Mouse (Mus musculus) heart, embryonic 15.5 days (tissue): ENCODE results near the gene Prelp. TPM values are rescaled to one million over a fixed set of nuclear protein-coding genes. Genes with fewer than 3 reads are reported as not detected.

Experiments
- ATAC-seq: fragments of 200-750 bp; cut with Nextera tagmentation; replicated peaks from 2 replicates; pipeline ENCODE4 v1.8.0; 2017; ENCODE audit warnings: low read depth, moderate TSS enrichment; ENCODE audit not compliant: insufficient number of reproducible peaks, insufficient read depth, low FRiP score
- H3K27ac ChIP-seq: fragments of 300-500 bp; sonication (generic); 2 replicates; pipeline ENCODE4 v1.5.1; 2015; ENCODE audit warnings: mild to moderate bottlenecking, inconsistent platforms
- H3K27me3 ChIP-seq: fragments of 300-500 bp; sonication (generic); 2 replicates; pipeline ENCODE4 v1.6.1; 2015; ENCODE audit warnings: inconsistent platforms
- H3K36me3 ChIP-seq: fragments of 300-500 bp; sonication (generic); 2 replicates; pipeline ENCODE4 v1.6.1; 2015; ENCODE audit warnings: mild to moderate bottlenecking, inconsistent platforms
- H3K4me1 ChIP-seq: fragments of 300-500 bp; sonication (generic); replicated peaks from 2 replicates; pipeline ENCODE4 v1.6.1; 2015; ENCODE audit warnings: inconsistent platforms
- H3K4me2 ChIP-seq: fragments of 300-500 bp; sonication (generic); 2 replicates; pipeline ENCODE4 v1.6.1; 2015; ENCODE audit warnings: inconsistent platforms, mild to moderate bottlenecking, moderate library complexity
- H3K4me3 ChIP-seq: fragments of 300-500 bp; sonication (generic); 2 replicates; pipeline ENCODE4 v1.5.1; 2015; ENCODE audit warnings: mild to moderate bottlenecking, inconsistent platforms
- H3K9ac ChIP-seq: fragments of 300-500 bp; sonication (generic); 2 replicates; pipeline ENCODE4 v1.6.1; 2015; ENCODE audit warnings: mild to moderate bottlenecking, inconsistent platforms
- H3K9me3 ChIP-seq: fragments of 300-500 bp; sonication (generic); replicated peaks from 2 replicates; pipeline ENCODE4 v1.6.1; 2016; ENCODE audit warnings: inconsistent platforms
- WGBS: fragments of 180-500 bp; shearing (Covaris S2); methylation state at CpG from one replicate; pipeline ENCODE4 v1.1.7; 2015; ENCODE audit warnings: mixed read lengths; 5-methylcytosine and 5-hydroxymethylcytosine counted together
- polyA plus RNA-seq: library from polyadenylated mRNA; unstranded; fragments of >200 nt; fragmentation: Nextera tagmentation; extraction: Ambion mirVana; gene quantifications from 2 replicates; pipeline ENCODE4 v1.2.1, GENCODE M21; 2015

The Prelp gene
- polyA plus RNA-seq, 1 experiment from 2014 or later = 4.0 TPM

GRCm38 (mm10) chr1:133954009-133954408 lies 32.8 kb upstream of the Prelp start:
- Histone ChIP-seq H3K27me3 (no peaks in the 10 kb centered on the region), H3K9ac (no peak overlapping the region), H3K27ac (0 out of 2 replicates have a peak overlapping the region, but pooled peaks have one; percentile 16), H3K4me1 (peaks cover 22% of the 10 kb centered on the region), H3K4me2 (no peak overlapping the region), H3K9me3 (no peaks in the 10 kb centered on the region), H3K4me3 (no peak overlapping the region), H3K36me3 (no peaks in the 10 kb centered on the region)
- 0 out of 2 replicates have a peak, but pooled peaks have one; percentile 35 for ATAC-seq
- WGBS = 26% methylated on average over 2 of the region's 2 CpGs

- H3K4me3 ChIP-seq = no peak overlapping the region
- H3K9ac ChIP-seq = no peak overlapping the region
- H3K27ac ChIP-seq = no peak overlapping the region
- peaks cover 22% of the 10 kb centered on the region for H3K4me1 ChIP-seq
- H3K27me3 ChIP-seq = no peaks in the 10 kb centered on the region
- ATAC-seq = no peak
- H3K9me3 ChIP-seq = no peaks in the 10 kb centered on the region
- no peaks in the 10 kb centered on the region for H3K36me3 ChIP-seq
- WGBS = 53% methylated on average over 9 of the region's 9 CpGs
- H3K4me2 ChIP-seq = no peak overlapping the region
Observed at GRCm38 (mm10) chr1:133953261-133953742, 32.1 kb upstream of the Prelp start.

- Histone ChIP-seq H3K4me2 (no peak overlapping the region), H3K27ac (no peak overlapping the region), H3K9me3 (no peaks in the 10 kb centered on the region), H3K36me3 (no peaks in the 10 kb centered on the region), H3K9ac (no peak overlapping the region), H3K4me3 (no peak overlapping the region), H3K4me1 (peaks cover 22% of the 10 kb centered on the region), H3K27me3 (no peaks in the 10 kb centered on the region)
- 49% methylated on average over 6 of the region's 6 CpGs for WGBS
- ATAC-seq = no peak
Observed at GRCm38 (mm10) chr1:133951598-133951997, 30.4 kb upstream of the Prelp start.

- Histone ChIP-seq H3K9me3 (no peaks in the 10 kb centered on the region), H3K4me3 (no peak overlapping the region), H3K4me1 (peaks cover 22% of the 10 kb centered on the region), H3K36me3 (no peaks in the 10 kb centered on the region), H3K4me2 (no peak overlapping the region), H3K27me3 (no peaks in the 10 kb centered on the region), H3K9ac (no peak overlapping the region), H3K27ac (no peak overlapping the region)
- WGBS = 50% methylated on average over 7 of the region's 7 CpGs
- ATAC-seq = no peak
Observed at GRCm38 (mm10) chr1:133950061-133950782, 29.0 kb upstream of the Prelp start.

GRCm38 (mm10) chr1:133945106-133945505 lies 23.9 kb upstream of the Prelp start:
- Histone ChIP-seq H3K27ac (no peak overlapping the region), H3K9me3 (no peaks in the 10 kb centered on the region), H3K27me3 (no peaks in the 10 kb centered on the region), H3K4me1 (peaks cover under 1% of the 10 kb centered on the region; the same call in 1 of the 2 replicates), H3K4me3 (no peak overlapping the region), H3K9ac (no peak overlapping the region), H3K36me3 (no peaks in the 10 kb centered on the region), H3K4me2 (no peak overlapping the region)
- no peak for ATAC-seq
- 85% methylated on average over 3 of the region's 3 CpGs for WGBS

DNA sequence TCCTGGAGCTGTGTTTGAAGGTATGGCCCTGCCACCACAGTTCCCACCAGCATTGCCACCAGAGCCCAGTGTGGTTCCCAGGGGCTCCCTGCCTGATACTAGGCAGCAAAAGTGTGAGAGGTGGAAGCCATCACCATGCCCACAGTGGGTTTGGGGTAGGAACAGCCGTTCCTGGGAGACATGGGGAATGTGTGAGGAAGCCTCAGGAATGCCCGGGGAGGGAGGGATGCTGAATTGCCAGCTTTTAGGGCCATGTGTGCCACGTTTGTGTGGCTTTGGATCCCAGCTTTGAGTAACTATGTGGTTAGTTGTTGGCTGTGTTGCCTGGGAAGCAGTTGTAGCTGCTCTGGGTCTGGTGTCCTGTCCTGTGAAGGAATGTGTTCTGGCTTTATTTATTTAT lies 20.7 kb upstream of the Prelp start:
- no peaks in the 10 kb centered on the region for H3K9me3 ChIP-seq
- no peaks in the 10 kb centered on the region for H3K27me3 ChIP-seq
- H3K4me2 ChIP-seq = no peak overlapping the region
- H3K4me1 ChIP-seq = no peaks in the 10 kb centered on the region
- 79% methylated on average over 3 of the region's 3 CpGs for WGBS
- H3K4me3 ChIP-seq = no peak overlapping the region
- no peak overlapping the region for H3K27ac ChIP-seq
- no peak overlapping the region for H3K9ac ChIP-seq
- H3K36me3 ChIP-seq = no peaks in the 10 kb centered on the region
- ATAC-seq = no peak

GRCm38 (mm10) chr1:133941158-133941860 lies 20.1 kb upstream of the Prelp start:
- H3K9ac ChIP-seq = no peak overlapping the region
- no peaks in the 10 kb centered on the region for H3K4me1 ChIP-seq
- no peak overlapping the region for H3K4me2 ChIP-seq
- H3K4me3 ChIP-seq = no peak overlapping the region
- H3K36me3 ChIP-seq = no peaks in the 10 kb centered on the region
- H3K27me3 ChIP-seq = no peaks in the 10 kb centered on the region
- WGBS = 55% methylated on average over 11 of the region's 11 CpGs
- ATAC-seq = no peak
- H3K9me3 ChIP-seq = no peaks in the 10 kb centered on the region
- no peak overlapping the region for H3K27ac ChIP-seq

- Histone ChIP-seq H3K36me3 (no peaks in the 10 kb centered on the region), H3K4me1 (no peaks in the 10 kb centered on the region), H3K27me3 (no peaks in the 10 kb centered on the region), H3K9me3 (no peaks in the 10 kb centered on the region), H3K9ac (no peak overlapping the region), H3K27ac (no peak overlapping the region), H3K4me2 (no peak overlapping the region), H3K4me3 (no peak overlapping the region)
- 82% methylated on average over 3 of the region's 3 CpGs for WGBS
- no peak for ATAC-seq
Observed at GRCm38 (mm10) chr1:133940481-133941092, 19.4 kb upstream of the Prelp start.

DNA sequence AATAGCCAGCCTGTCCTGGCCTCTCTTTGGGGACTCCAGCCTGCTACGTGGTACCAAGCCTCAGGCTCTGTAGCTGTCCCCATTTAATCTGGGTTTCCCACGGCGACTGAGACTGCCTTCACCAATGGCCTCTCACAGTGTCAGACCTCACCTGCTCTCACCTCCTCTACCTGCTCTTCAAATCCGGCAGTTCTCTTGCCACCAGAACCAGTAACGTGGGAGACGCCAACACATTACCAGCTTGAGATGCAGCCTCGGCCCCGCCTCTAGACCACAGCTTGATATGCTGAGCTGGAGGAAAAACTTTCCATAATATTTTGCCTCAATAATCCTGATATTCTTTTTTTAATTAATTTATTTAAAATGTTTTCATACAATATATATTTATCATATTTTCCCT lies 18.5 kb upstream of the Prelp start:
- no peak overlapping the region for H3K27ac ChIP-seq

DNA sequence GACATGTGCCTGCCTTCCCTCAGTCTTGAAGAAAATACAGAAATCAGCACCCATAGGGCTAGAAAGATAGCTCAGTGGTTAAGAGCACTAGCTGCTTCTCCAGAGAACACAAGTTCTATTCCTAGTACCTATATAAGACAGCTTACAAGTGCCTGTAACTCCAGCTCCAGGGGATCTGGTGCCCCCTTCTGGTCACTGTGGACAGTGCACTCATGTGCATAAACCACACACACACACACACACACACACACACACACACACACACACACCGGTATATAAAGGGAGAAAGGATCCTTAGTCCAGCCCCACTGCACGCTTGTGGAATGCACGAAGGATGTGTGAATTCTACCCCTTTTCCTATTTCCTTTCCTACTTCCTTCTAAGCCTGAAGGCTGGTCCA lies 15.0 kb upstream of the Prelp start:
- H3K36me3 ChIP-seq = no peaks in the 10 kb centered on the region
- H3K4me2 ChIP-seq = no peak overlapping the region
- H3K9me3 ChIP-seq = no peaks in the 10 kb centered on the region
- 88% methylated on average over 3 of the region's 3 CpGs for WGBS
- H3K27me3 ChIP-seq = no peaks in the 10 kb centered on the region
- peaks cover 12% of the 10 kb centered on the region for H3K4me1 ChIP-seq
- no peak overlapping the region for H3K4me3 ChIP-seq
- no peak for ATAC-seq
- no peak overlapping the region for H3K27ac ChIP-seq
- H3K9ac ChIP-seq = no peak overlapping the region

More for the DNA sequence above, 18.5 kb upstream of the Prelp start:
- Histone ChIP-seq H3K4me3 (no peak overlapping the region), H3K4me2 (no peak overlapping the region), H3K36me3 (no peaks in the 10 kb centered on the region), H3K4me1 (0 out of 2 replicates have a peak, but pooled peaks cover 2% of the 10 kb centered on the region), H3K9ac (no peak overlapping the region), H3K27me3 (no peaks in the 10 kb centered on the region), H3K9me3 (no peaks in the 10 kb centered on the region)
- 86% methylated on average over 8 of the region's 8 CpGs for WGBS
- ATAC-seq = no peak

DNA sequence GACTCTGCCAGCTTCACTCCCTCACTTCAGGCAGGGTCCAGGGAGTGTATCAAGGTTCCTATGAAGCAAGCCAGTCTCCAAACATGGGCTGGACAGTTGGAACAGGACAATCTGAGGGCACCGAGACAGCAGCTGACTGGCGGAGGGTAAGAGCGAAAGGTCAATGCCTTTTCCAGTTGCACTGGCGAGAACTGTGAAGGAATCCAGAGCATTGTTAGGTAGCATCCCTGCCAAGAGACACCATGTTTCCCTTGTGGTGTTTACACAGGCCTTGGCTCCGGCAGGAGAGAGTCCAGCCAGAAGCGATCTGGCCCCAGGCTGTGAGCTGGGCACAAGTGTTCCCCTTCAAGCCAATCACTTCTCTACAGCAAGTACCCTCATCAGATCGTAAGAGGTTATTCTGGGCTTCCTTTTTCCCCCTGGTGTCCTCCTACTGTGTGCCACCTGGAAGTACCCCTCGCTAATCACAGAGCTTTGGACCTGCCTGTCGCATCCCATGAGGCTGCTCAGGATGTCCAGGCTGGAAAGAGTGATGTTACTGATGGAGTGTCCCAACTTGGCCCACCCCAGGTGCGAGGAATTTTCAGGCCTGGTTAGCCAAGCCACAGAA lies 13.2 kb upstream of the Prelp start:
- Histone ChIP-seq H3K27ac (no peak overlapping the region), H3K4me2 (no peak overlapping the region), H3K27me3 (no peaks in the 10 kb centered on the region), H3K4me1 (peaks cover 12% of the 10 kb centered on the region), H3K9ac (no peak overlapping the region), H3K36me3 (no peaks in the 10 kb centered on the region), H3K4me3 (no peak overlapping the region), H3K9me3 (no peaks in the 10 kb centered on the region)
- ATAC-seq = no peak
- WGBS = 72% methylated on average over 10 of the region's 10 CpGs
